Mouse (Mus musculus): ENCODE results near the gene Zfp106.

- TF ChIP-seq CTCF (IDR thresholded peaks at IDR 0.05; ENCODE audit: low read depth, low read length) (no peak), POLR2A (IDR thresholded peaks at IDR 0.05; ENCODE audit: insufficient read depth, low read length) (no peak), EP300 (IDR thresholded peaks at IDR 0.05; ENCODE audit: insufficient read depth, low read depth, low read length) (no peak)
Observed at GRCm38 (mm10) chr2:120518547-120519210, 45.0 kb downstream of the Zfp106 start.
